Comparison of ENCODE assay signal across 20 mouse cellular contexts in the genomic region with DNA sequence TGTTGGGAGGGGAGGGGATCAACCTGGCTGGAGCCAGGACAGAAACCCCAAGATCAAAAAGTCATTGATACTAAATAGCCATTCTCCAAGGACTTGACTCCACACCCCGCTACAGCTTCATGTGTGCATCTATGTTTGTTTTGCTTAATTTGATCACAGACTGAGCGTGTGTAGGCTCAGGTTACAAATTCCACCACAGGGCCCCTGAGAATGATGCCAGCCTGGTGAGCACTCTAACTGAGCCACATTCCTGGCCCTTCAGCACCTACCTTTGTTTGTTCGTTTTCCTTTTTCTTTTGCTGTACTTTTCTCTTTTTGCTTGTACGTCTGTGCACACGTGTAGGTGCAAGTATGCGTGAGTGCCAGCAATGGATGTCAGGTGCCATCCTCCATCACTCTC. TPM values are rescaled to one million over a fixed set of nuclear protein-coding genes. Genes with fewer than 3 reads are reported as not detected.
DNase-seq lines count a peak whose midpoint lies in the region; ATAC-seq and TF ChIP-seq lines count a peak whose summit lies in the region.
"Had no signal": no experiment of that assay in that cellular context is flagged by ENCODE, and none has a peak within 500 bp of the region (broad histone marks: within the 10 kb centered on the region; RNA-seq: fewer than 3 reads in every experiment).

No protein-coding gene starts in this region.

- H3K9ac ChIP-seq in lung, embryonic 14.5 days, result no peak overlapping the region
- H3K9ac ChIP-seq: forebrain, embryonic 15.5 days; hindbrain, embryonic 14.5 days; intestine, embryonic 15.5 days had no signal

- ATAC-seq in lung, embryonic 14.5 days (ENCODE audit: insufficient read depth), result peak; percentile 29; the same call in 1 of the 2 replicates
- ATAC-seq: forebrain, embryonic 15.5 days had no signal

- no peak overlapping the region for H3K4me2 ChIP-seq in lung, embryonic 14.5 days
- H3K4me2 ChIP-seq: forebrain, embryonic 15.5 days; hindbrain, embryonic 14.5 days; intestine, embryonic 15.5 days had no signal

- no peaks in the 10 kb centered on the region for H3K9me3 ChIP-seq in lung, embryonic 14.5 days (ENCODE audit: low read depth, low read length)
- H3K9me3 ChIP-seq: forebrain, embryonic 15.5 days; heart, embryonic 10.5 days; intestine, embryonic 15.5 days had no signal

- WGBS in lung, embryonic 14.5 days, result 42% methylated on average over 6 of the region's 6 CpGs
- WGBS in thymus, adult 2 months, result 90% methylated on average over 6 of the region's 6 CpGs
- WGBS in cerebellum, adult 2 months, result 86% methylated on average over 6 of the region's 6 CpGs

- no peak for TF ChIP-seq CTCF in lung, embryonic 14.5 days (IDR thresholded peaks at IDR 0.05; ENCODE audit: low read depth)
- TF ChIP-seq CTCF in thymus, adult 2 months (IDR thresholded peaks at IDR 0.05; ENCODE audit: borderline replicate concordance, control insufficient read depth, extremely low read depth, insufficient read depth, low read length, poor library complexity), result no peak
- no peak for TF ChIP-seq CTCF in cerebellum, adult 2 months (IDR thresholded peaks at IDR 0.05; ENCODE audit: borderline replicate concordance, insufficient read depth, low read depth, low read length)

- H3K27me3 ChIP-seq in lung, embryonic 14.5 days (ENCODE audit: insufficient read depth, low read length), result no peaks in the 10 kb centered on the region
- H3K27me3 ChIP-seq in thymus, adult 2 months (ENCODE audit: control insufficient read depth, insufficient read depth, low read length), result no peaks in the 10 kb centered on the region
- no peaks in the 10 kb centered on the region for H3K27me3 ChIP-seq in cerebellum, adult 2 months (ENCODE audit: control insufficient read depth, insufficient read depth, low read length)
- H3K27me3 ChIP-seq: forebrain, embryonic 15.5 days; intestine, embryonic 15.5 days had no signal

- DNase-seq in embryo, embryonic 10.5 days (ENCODE audit: low spot score), result peak; percentile 22
- DNase-seq in embryo, embryonic 10 days (ENCODE audit: low spot score), result no peak
- peak; percentile 36 for DNase-seq in lung, embryonic 14.5 days
- no peak for DNase-seq in lung, postnatal 36 days
- no peak for DNase-seq in thymus, adult 2 months
- no peak for DNase-seq in thymus, postnatal 14 days
- DNase-seq in cerebellum, adult 2 months, result no peak
- DNase-seq in adrenal gland, adult (ENCODE audit: inconsistent age in 2 of 2, low spot score in 1 of 2), result no peak
- DNase-seq: adrenal gland, adult 2 months; adrenal gland, postnatal 25 days; cerebellum, adult 8-10 months; cerebellum, postnatal 14 days; gastrocnemius, postnatal 36 days; heart, adult 18-20 months; heart, postnatal 10 days; heart, postnatal 4 days had no signal

- no peak overlapping the region for H3K4me3 ChIP-seq in lung, embryonic 14.5 days (ENCODE audit: low read depth, low read length)
- no peak overlapping the region for H3K4me3 ChIP-seq in thymus, adult 2 months (ENCODE audit: control insufficient read depth, insufficient read depth, low read length)
- no peak overlapping the region for H3K4me3 ChIP-seq in cerebellum, adult 2 months (replicated peaks; ENCODE audit: insufficient read depth, low read depth, low read length)
- H3K4me3 ChIP-seq: forebrain, embryonic 15.5 days; heart, embryonic 10.5 days; intestine, embryonic 15.5 days had no signal

- H3K27ac ChIP-seq in lung, embryonic 14.5 days (ENCODE audit: low read depth), result no peak overlapping the region
- peak overlapping the region; percentile 26; the same call in 1 of the 2 replicates for H3K27ac ChIP-seq in thymus, adult 2 months (ENCODE audit: control insufficient read depth, insufficient read depth, low read length)
- H3K27ac ChIP-seq in cerebellum, adult 2 months (ENCODE audit: insufficient read depth, low read length), result no peak overlapping the region
- H3K27ac ChIP-seq: forebrain, embryonic 15.5 days; heart, embryonic 10.5 days; hindbrain, embryonic 14.5 days; intestine, embryonic 15.5 days had no signal

- TF ChIP-seq POLR2A in thymus, adult 2 months (IDR thresholded peaks at IDR 0.05; ENCODE audit: control insufficient read depth, extremely low read depth, insufficient read depth, low read length, poor library complexity), result no peak
- no peak for TF ChIP-seq POLR2A in cerebellum, adult 2 months (IDR thresholded peaks at IDR 0.05; ENCODE audit: borderline replicate concordance, insufficient read depth, low read length)

- no peaks in the 10 kb centered on the region for H3K36me3 ChIP-seq in lung, embryonic 14.5 days (ENCODE audit: insufficient read depth)
- H3K36me3 ChIP-seq in thymus, adult 2 months (ENCODE audit: control insufficient read depth, insufficient read depth, low read length), result no peaks in the 10 kb centered on the region
- H3K36me3 ChIP-seq: forebrain, embryonic 15.5 days; heart, embryonic 10.5 days; intestine, embryonic 15.5 days had no signal

- peaks cover 3% of the 10 kb centered on the region; the same call in 1 of the 2 replicates for H3K4me1 ChIP-seq in lung, embryonic 14.5 days (ENCODE audit: insufficient read depth)
- peaks cover 37% of the 10 kb centered on the region for H3K4me1 ChIP-seq in thymus, adult 2 months (replicated peaks; ENCODE audit: control insufficient read depth, insufficient read depth, low read length)
- H3K4me1 ChIP-seq in cerebellum, adult 2 months (ENCODE audit: control insufficient read depth, insufficient read depth, low read length), result 0 out of 2 replicates have a peak, but pooled peaks cover 3% of the 10 kb centered on the region

RNA-seq across cellular contexts. Expression of a gene that starts 1.1 kb away (rescaled TPM):
- 0.20 and 0.62 TPM in 2 replicates for polyA plus RNA-seq in lung, embryonic 14.5 days (2014; fragmentation: Nextera tagmentation; extraction: Ambion mirVana)
- 8.1 and 11.1 TPM in 2 replicates for polyA plus RNA-seq in thymus, adult 2 months (2012; rRNA removed)
- 0.46 and 0.70 TPM in 2 replicates for polyA plus RNA-seq in cerebellum, adult 2 months (2012; rRNA removed)

Comparison
In these comparisons a context has a peak if more than half of its experiments do, and no peak if none do; other contexts are left out.
1. DNase-seq: peak in embryo, embryonic 10.5 days (single experiment) and lung, embryonic 14.5 days (single experiment); none in embryo, embryonic 10 days (single experiment), lung, postnatal 36 days (single experiment), thymus, adult 2 months (single experiment), thymus, postnatal 14 days (single experiment), cerebellum, adult 2 months (0 of 2) and adrenal gland, adult (0 of 2).